ENCODE assay signal across 8 mouse cellular contexts in genomic region chr3:52046895-52047372, GRCm38 (mm10). TPM values are rescaled to one million over a fixed set of nuclear protein-coding genes. Genes with fewer than 3 reads are reported as not detected.
A peak's percentile ranks its signal among the peaks of the same experiment; 100 is the strongest.
DNase-seq lines count a peak whose midpoint lies in the region; ATAC-seq and TF ChIP-seq lines count a peak whose summit lies in the region.

No protein-coding gene starts in this region.

- in situ Hi-C loops in ES-E14 (cut with MboI; ENCODE audit: low sequenced_read_pairs in 2 of 2, unreplicated experiment in 2 of 2), result no loop called here

- no peaks in the 10 kb centered on the region for H3K27me3 ChIP-seq in forebrain, postnatal 0 days (ENCODE audit: insufficient read depth, low read length)
- H3K27me3 ChIP-seq in lung, embryonic 14.5 days (ENCODE audit: insufficient read depth, low read length), result no peaks in the 10 kb centered on the region

- TF ChIP-seq CTCF in forebrain, postnatal 0 days (IDR thresholded peaks at IDR 0.05; ENCODE audit: low read depth), result peak; percentile 17; the same call in 1 of the 2 replicates
- no peak; the same call in none of the 2 replicates for TF ChIP-seq CTCF in layer of hippocampus, adult 2 months (conservative IDR thresholded peaks at IDR 0.05)
- peak; percentile 31; the same call in 1 of the 2 replicates for TF ChIP-seq CTCF in lung, embryonic 14.5 days (IDR thresholded peaks at IDR 0.05; ENCODE audit: low read depth)

- under 1% methylated on average over 13 of the region's 13 CpGs for WGBS in forebrain, postnatal 0 days
- under 1% methylated on average over 13 of the region's 13 CpGs for WGBS in lung, embryonic 14.5 days

- no peaks in the 10 kb centered on the region for H3K36me3 ChIP-seq in ES-E14 (ENCODE audit: control insufficient read depth, insufficient read depth, low read length, poor library complexity, severe bottlenecking)
- no peaks in the 10 kb centered on the region for H3K36me3 ChIP-seq in forebrain, postnatal 0 days (ENCODE audit: insufficient read depth)
- H3K36me3 ChIP-seq in lung, embryonic 14.5 days (ENCODE audit: insufficient read depth), result no peaks in the 10 kb centered on the region

- no peak overlapping the region for H3K27ac ChIP-seq in ES-E14 (ENCODE audit: insufficient read depth, low read depth, low read length, poor library complexity, severe bottlenecking)
- H3K27ac ChIP-seq in forebrain, postnatal 0 days (ENCODE audit: low read depth, low read length), result peak overlapping the region; percentile 80
- H3K27ac ChIP-seq in layer of hippocampus, adult 2 months, result peak overlapping the region; percentile 79
- peak overlapping the region; percentile 98 for H3K27ac ChIP-seq in lung, embryonic 14.5 days (ENCODE audit: low read depth)

- no peak overlapping the region for H3K9ac ChIP-seq in ES-E14 (ENCODE audit: insufficient read depth, low read depth, low read length, poor library complexity, severe bottlenecking)
- H3K9ac ChIP-seq in forebrain, postnatal 0 days, result peak overlapping the region; percentile 53
- peak overlapping the region; percentile 45 for H3K9ac ChIP-seq in lung, embryonic 14.5 days

- peak overlapping the region; percentile 62 for H3K4me2 ChIP-seq in forebrain, postnatal 0 days (ENCODE audit: low read depth)
- peak overlapping the region; percentile 63 for H3K4me2 ChIP-seq in lung, embryonic 14.5 days

- ATAC-seq in forebrain, postnatal 0 days, result peak; percentile 68
- peak; percentile 92 for ATAC-seq in lung, embryonic 14.5 days (ENCODE audit: insufficient read depth)
- peak; percentile 82 for ATAC-seq in neutrophil, adult 5-6 weeks (ENCODE audit: extremely low read depth, insufficient number of reproducible peaks, low FRiP score, poor library complexity, severe bottlenecking)

- peak; percentile 69 for DNase-seq in ES-E14 (ENCODE audit: low read depth, low spot score)
- peak; percentile 92 to 94 for DNase-seq in cerebellum, adult 18-20 months
- peak; percentile 92 for DNase-seq in forebrain, postnatal 0 days
- peak; percentile 97 for DNase-seq in heart, postnatal 4 days
- peak; percentile 77 to 87 for DNase-seq in layer of hippocampus, adult 2 months (ENCODE audit: low spot score in 2 of 2)
- DNase-seq in lung, embryonic 14.5 days, result peak; percentile 100
- DNase-seq in testis, postnatal 14 days (ENCODE audit: low spot score), result peak; percentile 89

- peak overlapping the region in 1 of 2 experiments; percentile 51; a peak in 2 of 4 replicates for H3K4me3 ChIP-seq in ES-E14 (ENCODE audit: insufficient read depth in 1 of 2, low read depth in 1 of 2, low read length in 2 of 2, poor library complexity in 1 of 2, severe bottlenecking in 1 of 2)
- peak overlapping the region; percentile 34 for H3K4me3 ChIP-seq in forebrain, postnatal 0 days (ENCODE audit: low read depth, low read length)
- H3K4me3 ChIP-seq in layer of hippocampus, adult 2 months, result peak overlapping the region; percentile 55
- peak overlapping the region; percentile 23 for H3K4me3 ChIP-seq in lung, embryonic 14.5 days (ENCODE audit: low read depth, low read length)

- peaks cover 0 to 15% of the 10 kb centered on the region in 2 experiments for H3K4me1 ChIP-seq in ES-E14 (ENCODE audit: control insufficient read depth in 2 of 2, insufficient read depth in 2 of 2, low read length in 2 of 2, poor library complexity in 1 of 2)
- peaks cover 17% of the 10 kb centered on the region for H3K4me1 ChIP-seq in forebrain, postnatal 0 days (ENCODE audit: insufficient read depth)
- peaks cover 39% of the 10 kb centered on the region for H3K4me1 ChIP-seq in lung, embryonic 14.5 days (ENCODE audit: insufficient read depth)

- H3K9me3 ChIP-seq in ES-E14 (ENCODE audit: control insufficient read depth, insufficient read depth, low read depth, low read length), result no peaks in the 10 kb centered on the region
- 0 out of 2 replicates have a peak, but pooled peaks cover 5% of the 10 kb centered on the region for H3K9me3 ChIP-seq in forebrain, postnatal 0 days (ENCODE audit: low read length)
- H3K9me3 ChIP-seq in lung, embryonic 14.5 days (ENCODE audit: low read depth, low read length), result no peaks in the 10 kb centered on the region

TF ChIP-seq in ES-E14, 5 proteins besides CTCF, POLR2A, EP300 and RAD21:
- TF ChIP-seq ZNF384 (IDR thresholded peaks at IDR 0.05; ENCODE audit: low read depth, low read length), result no peak
- 0 out of 2 replicates have a peak, but pooled peaks have one; percentile 65 for TF ChIP-seq CHD2 (IDR thresholded peaks at IDR 0.05; ENCODE audit: low read depth, low read length)
TF ChIP-seq in ES-E14: peak in this region for 1.

RNA-seq across cellular contexts. Expression of gene Maml3, which starts 57.9 kb away (rescaled TPM):
- total RNA-seq in ES-E14 (2012; rRNA removed), result 0.58 and 1.2 TPM in 2 replicates
- total RNA-seq in forebrain, postnatal 0 days (2014; rRNA removed), result 8.4 and 14.9 TPM in 2 replicates
- 1.8 and 3.1 TPM in 2 replicates for polyA plus RNA-seq in forebrain, postnatal 0 days (2015; fragmentation: Nextera tagmentation; extraction: Ambion mirVana)
- 1 to 10 TPM; 7.1 TPM for total RNA-seq in heart, postnatal 4 days (2021)
- total RNA-seq in layer of hippocampus, adult 2 months (2021), result 1 to 10 TPM; 8.7 to 9.8 TPM
- polyA plus RNA-seq in lung, embryonic 14.5 days (2014; fragmentation: Nextera tagmentation; extraction: Ambion mirVana), result 8.4 and 9.1 TPM in 2 replicates
- total RNA-seq in neutrophil, adult 5-6 weeks (2017), result 11.5 and 11.9 TPM in 2 replicates
